Mouse (Mus musculus): Measurements from ENCODE around the gene Npnt.

Gene Npnt

DNA sequence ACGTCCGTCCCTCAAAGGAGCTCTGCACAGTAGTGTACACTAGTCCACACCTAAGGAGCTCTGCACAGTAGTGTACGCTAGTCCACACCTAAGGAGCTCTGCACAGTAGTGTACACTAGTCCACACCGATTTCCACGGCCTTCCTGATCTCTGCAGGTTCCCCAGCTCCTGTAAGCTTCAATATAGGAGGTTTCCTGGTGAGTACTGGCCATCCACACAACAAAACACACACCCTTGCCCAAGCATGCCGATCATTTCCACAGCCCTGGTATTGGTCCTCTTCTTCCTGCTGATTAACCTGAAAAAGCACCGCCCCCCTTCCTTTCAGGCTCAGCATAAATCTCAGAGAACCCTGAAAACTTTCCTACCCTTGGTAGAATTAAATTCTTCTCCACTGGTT lies 57.6 kb downstream of the Npnt start:
- DNase-seq (ENCODE audit: low spot score), result no peak

DNA sequence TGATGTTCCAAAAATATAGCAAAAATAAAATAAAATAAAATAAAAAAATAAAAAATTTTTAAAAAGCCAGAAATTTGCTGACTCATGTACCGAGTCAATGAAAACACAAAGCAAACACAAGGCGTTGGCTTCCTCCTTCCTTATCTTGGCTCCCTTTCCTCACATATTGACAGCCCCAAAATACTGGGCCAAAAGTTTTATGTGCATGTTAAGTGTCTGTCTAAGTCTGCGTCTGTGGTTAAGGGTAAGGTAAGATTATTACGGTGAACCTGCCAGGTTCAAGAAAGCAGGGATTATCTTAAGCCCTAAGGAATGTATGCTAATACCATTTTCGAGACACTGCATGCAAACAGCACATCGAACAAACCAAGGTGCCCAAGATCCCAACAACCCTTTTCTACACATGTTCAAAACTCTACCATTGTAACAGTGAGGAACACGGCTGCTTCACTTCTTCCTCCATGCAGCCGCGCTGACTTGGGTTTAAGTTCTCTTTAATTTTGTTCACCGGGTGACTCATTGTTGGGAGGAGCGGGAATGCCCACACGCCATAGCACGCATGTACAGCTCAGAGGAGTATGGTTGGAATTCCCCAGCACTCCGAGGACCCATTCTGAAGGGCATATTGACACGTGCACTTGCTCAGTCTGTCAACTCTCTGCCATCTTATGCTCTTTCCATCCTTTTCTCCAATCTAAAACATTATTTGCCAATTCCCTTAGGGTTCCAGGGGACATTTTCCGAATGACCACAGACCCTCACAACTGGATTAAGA lies 62.8 kb downstream of the Npnt start:
- DNase-seq (ENCODE audit: low spot score), result no peak

DNA sequence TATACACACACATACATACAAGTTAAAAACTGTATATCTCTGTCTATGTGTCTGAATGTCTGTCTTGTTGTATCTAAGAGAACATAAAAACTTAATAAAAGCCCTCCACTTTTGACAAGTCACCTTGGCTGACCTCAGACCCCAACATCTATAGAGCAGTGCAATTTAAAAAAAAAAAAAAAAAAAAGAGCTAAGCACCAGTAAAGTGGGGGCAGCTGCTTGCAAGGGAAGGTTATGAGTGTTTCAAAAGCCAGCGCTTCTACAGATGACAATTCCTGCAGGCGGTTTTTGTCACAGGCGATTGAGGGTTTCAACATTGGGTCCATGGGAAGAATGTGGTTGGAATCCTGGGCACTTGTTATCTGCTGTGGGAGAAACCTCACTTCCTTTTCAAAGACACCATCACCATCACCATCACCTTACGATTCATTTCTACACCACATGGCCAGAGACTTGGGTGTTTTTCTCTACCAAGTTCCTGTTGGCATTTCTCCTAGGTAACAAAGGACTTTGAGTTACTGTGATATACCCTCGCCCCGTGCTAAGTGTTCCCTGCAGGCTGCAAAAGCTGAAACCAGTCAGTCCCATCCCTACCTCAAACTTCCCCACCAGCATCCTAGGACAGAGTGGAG lies 63.6 kb downstream of the Npnt start:
- no peak for DNase-seq (ENCODE audit: low spot score)

DNA sequence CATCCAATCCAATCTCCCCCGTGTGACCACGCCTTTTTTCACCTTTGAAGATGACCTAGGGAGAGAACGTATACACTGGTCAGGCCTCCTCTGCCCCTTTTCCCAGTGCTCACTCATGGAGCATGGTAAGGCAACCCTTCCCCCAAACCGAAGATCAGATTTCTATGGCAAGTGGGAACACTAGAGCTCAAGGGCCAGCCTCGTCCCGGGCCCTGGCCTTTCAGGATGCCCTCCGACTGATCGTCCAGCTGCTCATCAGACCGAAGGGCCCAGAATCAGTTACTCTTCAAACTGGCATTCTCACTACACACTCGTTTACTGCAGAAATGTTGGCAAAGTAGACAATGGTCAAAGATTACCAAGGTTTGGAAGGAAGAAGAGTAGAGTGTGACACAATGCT lies 65.6 kb downstream of the Npnt start:
- no peak for DNase-seq (ENCODE audit: low spot score)

DNA sequence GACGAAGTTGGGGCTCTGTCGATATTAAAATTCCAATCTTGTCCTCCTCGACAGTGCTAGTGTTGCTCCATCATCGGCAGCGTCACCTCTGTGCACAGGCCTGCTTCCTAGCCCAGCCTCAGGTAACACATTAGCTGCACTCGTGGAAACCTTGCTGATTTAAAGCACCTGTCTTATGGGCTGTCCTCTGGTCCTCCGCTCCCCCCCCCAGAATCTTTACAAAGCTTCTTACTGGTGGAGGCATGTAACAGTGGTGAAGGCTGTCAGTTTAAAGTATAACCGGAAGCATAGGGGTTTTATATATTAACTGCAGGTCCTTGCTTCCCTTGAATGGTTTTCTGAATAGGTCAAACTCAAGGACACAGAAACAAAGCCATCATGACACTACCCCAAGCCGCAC lies 66.8 kb downstream of the Npnt start:
- no peak for DNase-seq (ENCODE audit: low spot score)

DNA sequence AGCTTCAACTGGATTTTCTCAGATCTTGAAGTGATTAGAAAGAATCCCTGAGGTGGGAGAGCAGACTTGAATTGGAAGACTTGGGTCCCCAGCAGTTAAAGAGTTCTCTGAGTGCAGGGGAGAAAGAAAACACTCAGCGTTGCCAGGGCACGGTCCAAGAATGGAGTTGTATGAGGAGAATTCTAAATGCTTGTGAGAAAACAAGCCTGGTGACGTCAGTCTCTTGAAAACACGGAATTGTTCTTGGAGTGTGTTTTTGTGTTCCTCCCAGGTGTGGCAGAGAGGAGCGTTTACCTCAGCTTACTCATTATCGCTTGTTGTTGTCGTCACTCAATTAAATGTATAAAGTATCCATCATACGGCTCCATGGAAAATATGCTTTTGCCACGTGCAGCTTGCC lies 69.3 kb downstream of the Npnt start:
- DNase-seq (ENCODE audit: low spot score), result no peak

DNA sequence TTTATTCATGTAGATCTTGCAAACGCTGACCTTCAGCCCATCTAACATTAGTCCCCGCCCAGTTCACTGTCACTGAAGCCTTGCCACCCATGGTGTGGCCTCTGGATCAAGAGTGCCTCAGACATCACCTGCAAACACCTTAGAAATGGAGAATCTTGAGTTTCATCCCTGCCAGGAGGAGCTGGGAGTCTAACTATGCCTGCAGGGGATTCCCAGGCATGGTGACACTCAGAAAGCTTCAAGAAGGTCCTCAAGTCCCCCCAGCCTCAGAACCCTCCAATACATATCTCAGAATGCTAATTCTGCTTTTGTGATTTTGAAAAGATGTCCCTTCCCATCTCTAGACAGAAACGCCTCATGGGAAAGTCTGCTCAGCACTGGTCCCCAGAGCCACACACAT lies 69.7 kb downstream of the Npnt start:
- no peak for DNase-seq (ENCODE audit: low spot score)

DNA sequence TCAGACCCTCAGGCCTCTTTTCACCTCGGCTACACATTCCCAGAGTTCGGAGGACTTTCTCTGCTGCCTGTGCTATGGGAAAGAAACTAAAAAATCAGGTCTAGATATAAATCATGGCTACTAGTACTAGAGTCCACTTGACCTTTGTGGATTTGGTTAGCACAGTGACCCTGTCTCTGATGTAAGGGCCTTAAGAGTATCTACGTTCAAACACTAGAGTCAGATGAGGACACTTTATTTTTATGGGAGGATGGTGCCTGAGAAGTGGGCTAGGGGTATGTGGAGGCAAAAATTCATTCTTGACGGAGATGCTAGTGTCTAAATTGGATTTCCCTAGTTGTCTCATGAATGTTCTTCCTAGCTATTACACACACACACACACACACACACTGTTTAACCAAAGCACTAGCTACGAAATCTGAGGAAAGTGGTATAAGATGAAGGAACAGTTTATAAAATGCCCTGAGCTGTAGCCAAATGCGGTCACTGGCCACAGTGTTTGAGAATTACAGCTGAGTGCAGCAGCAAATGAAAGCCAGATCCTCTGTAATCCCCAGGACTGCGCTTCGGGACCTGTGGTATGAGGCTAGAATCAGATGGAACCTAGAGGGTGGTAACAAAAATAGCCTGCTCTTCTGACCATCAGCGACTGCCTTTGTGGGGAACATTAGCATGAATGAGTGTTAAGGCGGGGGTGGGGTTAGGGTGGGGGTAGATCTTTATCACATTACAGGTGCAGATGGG lies 73.0 kb downstream of the Npnt start:
- no peak for DNase-seq (ENCODE audit: low spot score)

DNA sequence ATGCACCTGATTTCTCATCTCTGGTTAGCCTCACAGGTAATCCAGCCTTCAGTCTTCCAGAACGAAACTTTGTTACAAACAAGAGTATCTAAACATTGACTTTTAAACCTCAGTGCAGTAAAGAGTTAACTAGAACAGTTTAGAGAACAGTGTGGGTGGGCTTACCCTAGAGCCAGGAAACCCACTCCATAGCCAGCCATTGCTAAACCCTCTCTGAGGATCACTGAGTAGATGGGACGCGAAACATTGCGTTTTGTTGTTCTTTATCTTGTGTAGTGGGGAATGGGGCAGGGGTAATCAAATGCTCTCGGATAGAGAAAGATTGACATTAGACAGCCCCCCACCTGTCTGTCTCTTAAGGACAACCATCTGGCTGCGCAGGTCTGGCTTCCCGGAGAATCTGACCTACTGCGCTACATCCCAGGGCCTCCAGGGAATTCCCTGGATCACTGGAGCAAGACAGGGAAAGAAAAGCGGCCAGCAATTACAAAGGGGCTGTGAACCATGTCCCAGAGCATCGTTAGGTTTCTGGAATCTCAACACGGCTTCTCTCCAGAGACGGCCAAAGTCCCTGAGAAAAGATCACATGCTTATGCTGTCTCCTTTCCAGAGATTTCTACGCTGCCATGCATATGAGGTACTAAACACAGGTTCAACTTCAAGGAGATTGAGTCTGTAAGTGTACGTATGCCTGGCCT lies 73.9 kb downstream of the Npnt start:
- DNase-seq (ENCODE audit: low spot score), result peak; percentile 36

DNA sequence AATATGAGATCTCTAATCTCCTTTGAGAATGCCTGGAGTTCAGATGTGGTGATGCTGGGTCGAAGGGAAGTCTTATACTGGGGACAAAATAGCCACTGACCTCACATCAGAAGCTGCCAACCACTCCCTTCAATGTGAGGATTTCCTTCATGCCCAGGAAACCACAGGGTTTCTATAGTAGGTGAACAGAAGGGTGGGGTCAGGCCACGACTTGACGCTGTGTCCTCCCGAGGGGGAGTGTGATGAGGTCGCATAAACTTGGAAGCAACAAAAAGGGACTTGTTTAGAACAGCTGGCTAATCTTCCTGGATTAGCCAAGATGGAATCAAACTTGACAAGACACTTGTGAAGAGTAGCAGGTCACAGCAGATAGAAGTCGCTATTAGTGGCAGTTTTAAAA lies 76.8 kb downstream of the Npnt start:
- no peak for DNase-seq (ENCODE audit: low spot score)

DNA sequence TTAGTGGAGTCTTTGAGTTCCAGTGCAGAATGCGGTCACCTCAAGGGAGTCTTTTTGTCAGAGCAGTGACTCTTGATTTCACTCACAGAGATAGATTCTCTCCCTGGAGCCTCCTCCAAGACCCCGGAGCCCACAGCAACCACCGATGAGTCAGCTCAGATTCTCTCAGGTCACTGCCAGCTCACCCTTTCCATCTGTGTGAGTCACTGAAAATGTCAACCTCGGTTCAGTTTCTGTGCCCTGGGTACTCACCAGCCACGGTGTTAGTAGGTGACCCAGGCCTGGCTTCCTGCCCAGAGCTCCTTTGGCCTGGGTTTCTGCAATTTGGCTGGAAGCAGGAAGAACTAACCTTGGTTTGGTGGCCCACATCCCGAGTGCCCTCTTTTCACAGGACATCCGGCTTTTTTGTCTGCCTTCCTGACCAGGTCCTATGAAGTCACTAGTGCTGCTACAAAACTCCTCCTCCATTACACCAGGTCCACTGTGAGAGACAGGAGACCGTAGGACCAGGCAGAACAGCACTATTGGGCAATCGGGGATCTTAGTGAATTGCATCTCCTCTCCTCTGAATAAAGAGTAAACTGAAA lies 78.7 kb downstream of the Npnt start:
- no peak for DNase-seq (ENCODE audit: low spot score)

DNA sequence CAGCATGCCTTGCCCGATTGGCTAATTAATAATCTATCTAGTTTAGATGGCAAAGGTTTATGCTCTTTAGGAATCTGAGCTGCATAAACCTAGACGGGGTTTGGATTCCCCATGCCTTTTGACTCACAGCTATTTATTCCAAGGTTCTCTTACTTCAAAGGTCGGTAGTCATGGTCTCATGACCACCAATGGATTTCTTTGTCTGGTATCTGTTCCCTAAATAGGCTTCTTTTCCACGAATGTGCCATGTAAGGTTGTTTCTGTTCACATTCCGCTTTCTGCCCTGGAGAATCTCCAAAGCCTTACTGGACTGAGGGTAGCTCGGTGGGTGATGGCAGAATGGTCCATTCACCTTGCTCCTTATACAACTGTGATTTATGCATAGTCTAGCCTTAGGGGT lies 80.0 kb downstream of the Npnt start:
- no peak for DNase-seq (ENCODE audit: low spot score)

DNA sequence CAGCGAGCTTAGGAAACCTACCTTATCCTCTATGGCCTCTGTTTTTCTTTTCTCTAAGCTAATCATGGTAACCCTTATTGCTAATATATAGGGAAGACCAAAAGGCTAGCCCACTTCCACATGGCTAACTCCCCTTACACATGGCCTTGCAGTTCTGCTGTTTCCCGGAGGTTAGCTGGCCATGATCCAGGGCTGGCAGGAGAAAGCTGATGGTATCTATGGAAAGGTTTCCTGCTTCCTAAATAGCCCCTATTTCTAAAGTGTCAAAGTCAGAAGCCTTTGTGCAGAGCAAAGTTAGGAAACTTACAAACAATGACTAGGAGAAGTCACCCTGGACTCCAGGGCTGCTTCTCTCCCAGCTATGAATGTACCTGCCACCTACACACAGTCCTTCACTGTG lies 81.3 kb downstream of the Npnt start:
- DNase-seq (ENCODE audit: low spot score), result no peak

DNA sequence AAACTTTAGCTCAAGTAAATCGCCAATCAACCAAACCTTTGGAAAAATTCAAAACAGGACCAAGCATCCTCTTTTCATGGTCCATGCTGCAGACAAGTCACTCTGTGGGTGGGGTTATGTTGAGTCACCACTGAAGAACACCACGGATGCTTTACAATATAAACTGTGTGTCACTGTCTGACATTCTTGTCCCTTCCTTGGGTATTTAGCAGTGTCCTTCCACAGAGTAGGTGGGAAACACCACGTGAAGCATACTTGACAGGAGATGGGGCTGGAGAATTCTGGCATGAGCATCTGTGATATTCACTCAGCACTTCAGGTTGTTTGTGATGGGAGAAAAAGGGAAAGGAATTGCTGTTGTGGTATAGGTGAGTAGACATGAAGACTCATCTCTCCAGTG lies 83.1 kb downstream of the Npnt start:
- DNase-seq (ENCODE audit: low spot score), result no peak

DNA sequence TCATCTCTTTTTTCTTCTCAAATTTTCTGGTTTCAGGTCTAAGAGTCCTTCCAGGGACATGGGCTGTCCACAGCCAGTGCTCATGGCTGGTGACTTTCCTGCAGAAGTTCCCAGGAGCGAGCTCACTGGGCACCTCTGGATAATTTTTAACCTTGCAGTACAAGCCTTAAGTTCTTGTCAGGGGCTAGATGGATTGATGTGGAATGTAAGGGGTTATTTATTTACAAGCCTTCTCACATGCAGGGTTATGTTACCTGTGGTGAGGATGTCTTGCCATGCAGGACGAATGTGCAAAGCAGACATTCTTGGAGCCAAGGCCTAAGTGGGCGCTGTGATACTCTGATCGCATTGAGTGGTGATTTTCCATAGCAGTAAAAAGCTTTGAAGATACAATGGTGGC lies 84.5 kb downstream of the Npnt start:
- no peak for DNase-seq (ENCODE audit: low spot score)

DNA sequence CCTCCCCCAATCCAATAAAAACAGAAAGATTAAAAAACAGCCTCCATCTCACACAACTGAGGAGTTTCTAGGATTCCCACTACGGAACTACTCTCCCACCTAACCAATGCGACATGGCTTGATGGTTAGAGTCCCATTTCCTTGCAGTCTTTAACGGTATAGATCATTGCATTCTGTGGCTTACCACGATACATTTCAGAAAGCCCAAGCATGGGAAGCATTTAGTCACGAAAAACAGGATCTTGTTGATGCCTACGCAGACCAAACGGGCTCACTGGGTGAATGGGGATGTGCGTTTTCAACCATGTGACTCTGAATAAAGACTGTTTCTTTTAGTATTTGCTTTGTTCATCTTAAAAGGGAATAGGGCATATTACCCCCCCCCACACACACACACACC lies 85.1 kb downstream of the Npnt start:
- no peak for DNase-seq (ENCODE audit: low spot score)

DNA sequence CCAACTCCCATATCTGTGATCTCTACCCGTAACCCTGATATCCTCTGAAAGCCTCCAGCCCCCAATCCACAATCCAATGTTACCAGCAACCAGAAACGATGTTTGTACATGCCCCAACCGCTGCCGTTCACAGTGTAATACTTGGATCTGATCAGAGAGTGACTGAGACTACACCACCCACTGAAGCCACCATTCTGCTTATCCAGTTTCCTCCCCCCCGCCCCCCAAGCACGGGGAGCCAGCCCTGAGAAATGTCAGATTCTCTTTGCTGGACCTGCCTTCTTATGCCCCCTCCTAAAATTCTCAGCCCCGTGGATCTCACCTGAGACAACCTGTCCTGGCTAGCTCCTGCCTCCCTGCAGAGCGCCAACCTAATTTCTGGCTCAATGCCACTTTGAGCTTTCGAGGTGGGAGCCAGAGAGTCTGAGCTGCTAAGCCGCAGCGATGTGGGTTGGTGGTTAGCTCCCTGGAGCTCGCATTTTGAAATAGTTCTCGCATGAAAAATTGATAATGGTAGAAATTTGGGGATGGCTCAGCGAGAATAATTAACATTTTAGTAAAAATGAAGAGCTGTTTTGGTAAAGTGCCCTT lies 85.7 kb downstream of the Npnt start:
- no peak for DNase-seq (ENCODE audit: low spot score)

DNA sequence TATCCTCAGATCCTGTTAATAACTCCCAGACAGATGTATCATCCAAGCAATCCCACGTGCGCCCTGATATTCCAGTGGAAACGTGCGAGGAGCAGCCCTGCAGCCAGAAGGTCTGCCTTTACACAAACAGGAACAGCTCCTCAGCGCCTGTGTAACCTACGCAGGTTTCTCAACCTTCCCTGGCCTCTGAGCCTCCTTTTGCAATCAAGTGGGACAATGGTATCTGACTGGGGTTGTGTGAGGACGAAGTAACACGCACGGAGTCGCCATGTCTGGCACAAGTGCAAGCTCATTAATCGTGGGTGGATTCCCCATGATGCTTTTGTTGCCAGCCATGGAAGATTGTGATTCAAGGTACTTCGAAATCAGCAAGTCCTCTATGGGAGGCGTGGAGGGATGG lies 86.2 kb downstream of the Npnt start:
- DNase-seq (ENCODE audit: low spot score), result no peak

DNA sequence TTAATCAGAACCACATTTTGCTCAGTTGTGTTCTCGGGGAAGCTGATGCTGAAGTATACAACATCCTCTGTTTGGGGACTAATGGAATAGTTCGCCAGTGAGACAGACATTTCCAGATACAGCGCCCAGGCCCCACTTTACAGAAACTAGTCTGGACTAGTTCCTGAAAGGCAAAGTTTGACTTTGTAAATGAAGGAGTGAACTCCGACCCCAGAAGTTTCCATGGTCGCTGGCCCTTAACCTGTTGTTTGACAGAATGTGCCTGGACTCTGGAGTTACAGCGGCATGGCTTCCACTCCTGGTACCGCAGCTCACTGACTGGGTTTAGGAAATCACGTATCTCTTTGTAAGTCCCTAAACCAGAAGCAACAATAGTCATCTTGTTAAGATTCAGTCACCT lies 89.3 kb downstream of the Npnt start:
- DNase-seq (ENCODE audit: low spot score), result no peak

DNA sequence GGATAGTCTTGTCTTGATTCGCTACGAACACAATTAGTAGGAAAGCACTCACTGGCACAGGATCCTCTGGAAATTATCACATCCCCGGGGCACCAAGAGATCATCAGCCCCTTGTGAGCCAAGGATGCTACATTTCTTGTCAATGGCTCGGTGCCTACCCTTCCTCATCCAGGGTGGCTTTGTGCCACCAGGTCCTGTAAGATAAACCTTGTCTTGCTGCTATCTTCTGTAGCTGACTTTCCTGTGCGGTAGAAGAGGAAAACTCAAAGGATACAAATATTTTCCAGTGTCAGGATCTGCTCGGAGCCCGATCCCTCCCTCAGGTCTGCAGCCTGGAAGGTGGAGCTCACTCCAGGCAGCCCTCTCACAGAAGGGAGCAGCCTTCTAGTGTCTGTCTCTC lies 90.5 kb downstream of the Npnt start:
- no peak for DNase-seq (ENCODE audit: low spot score)

DNA sequence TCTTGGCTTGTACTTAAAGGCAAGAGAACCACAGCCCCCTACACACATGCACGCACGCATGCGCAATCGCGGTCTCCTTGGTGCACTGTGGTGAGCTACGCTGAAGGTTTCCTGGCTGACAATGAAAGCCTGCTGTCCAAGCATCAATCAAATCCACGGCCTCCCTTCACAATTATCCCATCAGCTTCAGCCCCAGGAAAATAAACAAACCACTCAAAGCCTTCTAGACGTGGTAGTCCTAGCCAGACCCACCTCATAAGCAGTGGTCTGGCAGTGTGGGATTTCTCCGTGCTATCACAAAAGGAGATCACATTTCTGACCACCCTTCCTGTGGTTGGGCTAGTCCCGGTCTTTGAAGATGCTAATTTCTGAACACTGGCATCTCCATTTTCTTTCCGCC lies 91.2 kb downstream of the Npnt start:
- DNase-seq (ENCODE audit: low spot score), result no peak

DNA sequence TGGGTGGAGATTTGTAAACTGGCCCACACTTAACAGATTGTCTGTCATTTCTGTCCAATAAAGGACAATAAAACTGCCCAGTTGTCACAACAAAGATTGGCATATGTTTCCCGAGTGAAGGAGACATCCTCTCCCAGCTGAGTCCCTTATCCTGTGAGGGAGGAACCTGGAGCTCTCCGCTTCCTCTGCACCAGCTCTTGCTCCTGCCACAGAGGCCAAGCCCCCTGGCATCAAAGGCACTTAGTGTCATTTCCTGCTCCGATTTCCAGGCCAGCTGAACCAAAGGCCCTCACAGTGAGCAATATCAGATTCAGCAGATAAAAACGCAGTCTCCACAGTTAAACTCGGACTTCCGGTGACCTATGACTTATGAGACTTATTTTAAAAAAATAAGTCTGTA lies 93.4 kb downstream of the Npnt start:
- no peak for DNase-seq (ENCODE audit: low spot score)

Data from retina, embryonic 14.5 days (tissue).